25 mouse cellular contexts compared by ENCODE assay signal in the genomic region with DNA sequence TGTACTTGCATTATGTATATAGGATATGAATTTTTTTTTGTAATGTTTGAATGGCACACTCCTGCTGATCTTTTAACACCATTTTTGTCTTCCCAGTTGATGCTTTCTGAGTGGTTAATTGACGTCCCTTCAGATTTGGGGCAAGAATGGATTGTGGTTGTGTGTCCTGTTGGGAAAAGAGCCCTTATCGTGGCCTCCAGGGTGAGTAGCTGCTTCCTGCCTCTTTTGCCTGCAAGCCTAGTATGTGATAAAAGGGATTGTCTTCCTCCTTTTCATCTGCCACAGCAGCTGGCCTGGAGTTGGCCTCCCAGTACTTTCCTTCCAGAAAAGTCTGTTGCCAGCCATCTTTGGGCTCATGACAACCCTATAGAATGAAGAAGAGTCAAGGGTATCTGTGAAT.
"Had no signal": no experiment of that assay in that cellular context is flagged by ENCODE, and none has a peak within 500 bp of the region (broad histone marks: within the 10 kb centered on the region; RNA-seq: fewer than 3 reads in every experiment).

No protein-coding gene starts in this region.

- DNase-seq: gastrocnemius, postnatal 14 days; gastrocnemius, postnatal 36 days; heart, adult 18-20 months; heart, postnatal 10 days; heart, postnatal 36 days; kidney, adult 18-20 months; kidney, adult 8-10 months; kidney, postnatal 10 days; kidney, postnatal 25 days; kidney, postnatal 4 days; liver; liver, embryonic 13.5 days; liver, postnatal 0 days had no signal

- H3K4me2 ChIP-seq: heart, embryonic 12.5 days; hindbrain, embryonic 14.5 days; intestine, embryonic 15.5 days; limb, embryonic 12.5 days; liver, embryonic 11.5 days; liver, embryonic 13.5 days; liver, embryonic 15.5 days had no signal

- H3K9me3 ChIP-seq: heart, embryonic 12.5 days; intestine, embryonic 15.5 days; limb, embryonic 10.5 days; limb, embryonic 12.5 days; liver, embryonic 13.5 days; liver, embryonic 15.5 days had no signal

- H3K4me3 ChIP-seq: heart, embryonic 12.5 days; intestine, embryonic 15.5 days; layer of hippocampus, adult 2 months; left cerebral cortex, adult 2 months; limb, embryonic 10.5 days; limb, embryonic 12.5 days; liver, embryonic 13.5 days; liver, embryonic 15.5 days had no signal

- H3K36me3 ChIP-seq: intestine, embryonic 15.5 days; liver, embryonic 15.5 days had no signal

- H3K4me1 ChIP-seq: heart, embryonic 12.5 days; intestine, embryonic 15.5 days; limb, embryonic 10.5 days; limb, embryonic 12.5 days; liver, embryonic 15.5 days had no signal

- H3K9ac ChIP-seq: heart, embryonic 12.5 days; hindbrain, embryonic 14.5 days; intestine, embryonic 15.5 days; limb, embryonic 12.5 days; liver, embryonic 13.5 days; liver, embryonic 15.5 days; liver, postnatal 0 days had no signal

- H3K27me3 ChIP-seq: heart, embryonic 12.5 days; intestine, embryonic 15.5 days; limb, embryonic 12.5 days; liver, embryonic 13.5 days; liver, embryonic 15.5 days had no signal

- ATAC-seq: hindbrain, embryonic 16.5 days; inflammation-experienced regulatory T-cells, adult 6 months; intestine, embryonic 15.5 days; intestine, postnatal 0 days; liver, postnatal 0 days had no signal

- H3K27ac ChIP-seq: hindbrain, embryonic 14.5 days; intestine, embryonic 15.5 days; layer of hippocampus, adult 2 months; left cerebral cortex, adult 2 months; limb, embryonic 10.5 days; limb, embryonic 12.5 days; liver, embryonic 13.5 days; liver, embryonic 15.5 days had no signal
